Mouse (Mus musculus) R1 (cell line): ENCODE measurements around the gene Cep41.
A peak's percentile ranks its signal among the peaks of the same experiment; 100 is the strongest.

ENCODE experiments used
- DNase-seq: peaks from one replicate; pipeline ENCODE4 v3.0.0-alpha.2; 2018; ENCODE audit warnings: low read depth, low spot score

Cep41 gene

GRCm38 (mm10) chr6:30711365-30711763 is 17.8 kb upstream of the Cep41 start:
- DNase-seq: no peak

GRCm38 (mm10) chr6:30710371-30711364 is 17.1 kb upstream of the Cep41 start:
- no peak for DNase-seq

GRCm38 (mm10) chr6:30709115-30709514 is 15.6 kb upstream of the Cep41 start:
- DNase-seq: no peak

- DNase-seq: no peak
These were observed 10.5 kb upstream of the Cep41 start for GRCm38 (mm10) chr6:30703977-30704602.

GRCm38 (mm10) chr6:30703476-30703875 is 9.9 kb upstream of the Cep41 start:
- DNase-seq: no peak

GRCm38 (mm10) chr6:30702881-30703280 is 9.3 kb upstream of the Cep41 start:
- no peak for DNase-seq

- DNase-seq: no peak
These were observed 6.6 kb upstream of the Cep41 start for GRCm38 (mm10) chr6:30700182-30700581.

GRCm38 (mm10) chr6:30698036-30698435 is 4.5 kb upstream of the Cep41 start:
- DNase-seq: no peak

- no peak for DNase-seq
These were observed 3.9 kb upstream of the Cep41 start for GRCm38 (mm10) chr6:30697464-30697863.

GRCm38 (mm10) chr6:30695124-30695523 is 1.6 kb upstream of the Cep41 start:
- DNase-seq: peak; percentile 56

GRCm38 (mm10) chr6:30694209-30694608 is 660 bp upstream of the Cep41 start:
- peak; percentile 47 for DNase-seq

- peak; percentile 64 for DNase-seq
These were observed 723 bp downstream of the Cep41 start for GRCm38 (mm10) chr6:30692826-30693225.

GRCm38 (mm10) chr6:30687198-30687597 is 6.4 kb downstream of the Cep41 start:
- DNase-seq: no peak

- no peak for DNase-seq
These were observed 9.0 kb downstream of the Cep41 start for GRCm38 (mm10) chr6:30684570-30684969.

GRCm38 (mm10) chr6:30681935-30682900 is 11.3 kb downstream of the Cep41 start:
- DNase-seq: no peak

GRCm38 (mm10) chr6:30680442-30680841 is 13.1 kb downstream of the Cep41 start:
- no peak for DNase-seq

- no peak for DNase-seq
These were observed 14.0 kb downstream of the Cep41 start for GRCm38 (mm10) chr6:30679567-30679966.

- no peak for DNase-seq
These were observed 15.1 kb downstream of the Cep41 start for GRCm38 (mm10) chr6:30678482-30678881.

GRCm38 (mm10) chr6:30677591-30677990 is 16.0 kb downstream of the Cep41 start:
- DNase-seq: no peak

GRCm38 (mm10) chr6:30676506-30676905 is 17.0 kb downstream of the Cep41 start:
- DNase-seq: no peak

- no peak for DNase-seq
These were observed 18.2 kb downstream of the Cep41 start for GRCm38 (mm10) chr6:30675281-30675771.
